Mouse (Mus musculus): ENCODE measurements around the gene Rpgrip1.
A peak's percentile ranks its signal among the peaks of the same experiment; 100 is the strongest.

GRCm38 (mm10) chr14:52103856-52104676, 6.4 kb upstream of the Rpgrip1 start, which contains the start of gene Hnrnpc:
- TF ChIP-seq EP300 (optimal IDR thresholded peaks at IDR 0.05), result peak; percentile 95
- no peak for TF ChIP-seq CTCF (IDR thresholded peaks at IDR 0.05; ENCODE audit: low read depth)
